Mouse (Mus musculus) testis, postnatal 10 days (tissue): ENCODE measurements around the gene Plekhj1.
"Not testable (repeated sequence)": the region's sequence is repeated elsewhere in the genome, so short reads cannot be mapped to it uniquely, and the experiment has no call there.

Experiments used
- DNase-seq: peaks from one replicate; pipeline ENCODE4 v3.0.0; 2021; ENCODE audit warnings: low spot score

Gene Plekhj1

GRCm38 (mm10) chr10:80798150-80799006, at the start of gene Plekhj1, which contains the start of gene Sf3a2:
Gene Plekhj1, minus strand, starts transcription at chr10:80798626.
Gene Sf3a2, plus strand, starts transcription at chr10:80798198.
- peak; percentile 97 for DNase-seq

- no peak for DNase-seq
Observed at GRCm38 (mm10) chr10:80845732-80846131, 47.3 kb upstream of the Plekhj1 start.

GRCm38 (mm10) chr10:80845055-80845693, 46.7 kb upstream of the Plekhj1 start:
- no peak for DNase-seq

GRCm38 (mm10) chr10:80843931-80844547, 45.6 kb upstream of the Plekhj1 start, which contains the start of gene Lingo3:
Gene Lingo3, minus strand, starts transcription at chr10:80844039.
- DNase-seq = no peak

GRCm38 (mm10) chr10:80843087-80843930, 44.9 kb upstream of the Plekhj1 start:
- no peak for DNase-seq

GRCm38 (mm10) chr10:80842334-80842733, 43.9 kb upstream of the Plekhj1 start:
- no peak for DNase-seq

GRCm38 (mm10) chr10:80841685-80842084, 43.3 kb upstream of the Plekhj1 start:
- DNase-seq = no peak

- no peak for DNase-seq
Observed at GRCm38 (mm10) chr10:80839848-80840247, 41.4 kb upstream of the Plekhj1 start.

GRCm38 (mm10) chr10:80838346-80838912, 40.0 kb upstream of the Plekhj1 start:
- DNase-seq = no peak

GRCm38 (mm10) chr10:80837827-80838226, 39.4 kb upstream of the Plekhj1 start:
- no peak for DNase-seq

- no peak for DNase-seq
Observed at GRCm38 (mm10) chr10:80836949-80837379, 38.5 kb upstream of the Plekhj1 start.

GRCm38 (mm10) chr10:80835617-80836016, 37.2 kb upstream of the Plekhj1 start:
- no peak for DNase-seq

GRCm38 (mm10) chr10:80832818-80833217, 34.4 kb upstream of the Plekhj1 start:
- no peak for DNase-seq

GRCm38 (mm10) chr10:80831136-80831535, 32.7 kb upstream of the Plekhj1 start:
- DNase-seq = peak; percentile 79

GRCm38 (mm10) chr10:80829359-80830278, 31.2 kb upstream of the Plekhj1 start:
- DNase-seq = no peak

- DNase-seq = not testable (repeated sequence)
Observed at GRCm38 (mm10) chr10:80828587-80828986, 30.2 kb upstream of the Plekhj1 start.

GRCm38 (mm10) chr10:80827870-80828420, 29.5 kb upstream of the Plekhj1 start:
- DNase-seq = no peak

GRCm38 (mm10) chr10:80827063-80827869, 28.8 kb upstream of the Plekhj1 start:
- no peak for DNase-seq
